ENCODE assay signal across 14 mouse cellular contexts in genomic region chr2:101665703-101666092, GRCm38 (mm10). TPM values are rescaled to one million over a fixed set of nuclear protein-coding genes. Genes with fewer than 3 reads are reported as not detected.
DNase-seq lines count a peak whose midpoint lies in the region; ATAC-seq lines count a peak whose summit lies in the region.
"Had no signal": no experiment of that assay in that cellular context is flagged by ENCODE, and none has a peak within 500 bp of the region (broad histone marks: within the 10 kb centered on the region; RNA-seq: fewer than 3 reads in every experiment).

No protein-coding gene starts in this region.

- peak; percentile 69; the same call in 1 of the 2 replicates for ATAC-seq in neural tube, embryonic 11.5 days (ENCODE audit: insufficient read depth, low FRiP score, low TSS enrichment)
- peak; percentile 24; the same call in 1 of the 2 replicates for ATAC-seq in hindbrain, embryonic 14.5 days (ENCODE audit: low FRiP score)
- ATAC-seq in midbrain, embryonic 13.5 days = peak; percentile 68; the same call in 1 of the 2 replicates

- 78% methylated on average over 3 of the region's 3 CpGs for WGBS in neural tube, embryonic 11.5 days
- 74% methylated on average over 3 of the region's 3 CpGs for WGBS in hindbrain, embryonic 14.5 days
- WGBS in midbrain, embryonic 13.5 days = 86% methylated on average over 3 of the region's 3 CpGs

- H3K9ac ChIP-seq in neural tube, embryonic 11.5 days (ENCODE audit: low read length) = no peak overlapping the region
- 0 out of 2 replicates have a peak overlapping the region, but pooled peaks have one; percentile 16 for H3K9ac ChIP-seq in hindbrain, embryonic 14.5 days
- H3K9ac ChIP-seq in midbrain, embryonic 13.5 days (replicated peaks) = no peak overlapping the region
- H3K9ac ChIP-seq: embryonic facial prominence, embryonic 13.5 days; heart, embryonic 15.5 days had no signal

- no peak overlapping the region for H3K27ac ChIP-seq in neural tube, embryonic 11.5 days (ENCODE audit: low read depth, low read length)
- H3K27ac ChIP-seq in hindbrain, embryonic 14.5 days = peak overlapping the region; percentile 36; the same call in 1 of the 2 replicates
- H3K27ac ChIP-seq in midbrain, embryonic 13.5 days = no peak overlapping the region
- H3K27ac ChIP-seq: embryonic facial prominence, embryonic 13.5 days; heart, embryonic 15.5 days had no signal

- no peaks in the 10 kb centered on the region for H3K27me3 ChIP-seq in neural tube, embryonic 11.5 days (ENCODE audit: control insufficient read depth, insufficient read depth, low read length)
- H3K27me3 ChIP-seq in hindbrain, embryonic 14.5 days (ENCODE audit: control insufficient read depth, insufficient read depth, low read length) = no peaks in the 10 kb centered on the region; the same call in 1 of the 2 replicates
- no peaks in the 10 kb centered on the region for H3K27me3 ChIP-seq in midbrain, embryonic 13.5 days
- H3K27me3 ChIP-seq: heart, embryonic 15.5 days had no signal

- no peaks in the 10 kb centered on the region for H3K36me3 ChIP-seq in neural tube, embryonic 11.5 days (ENCODE audit: control insufficient read depth, insufficient read depth, low read length)
- H3K36me3 ChIP-seq in hindbrain, embryonic 14.5 days (replicated peaks; ENCODE audit: control insufficient read depth, insufficient read depth) = no peaks in the 10 kb centered on the region
- no peaks in the 10 kb centered on the region for H3K36me3 ChIP-seq in midbrain, embryonic 13.5 days
- H3K36me3 ChIP-seq: embryonic facial prominence, embryonic 13.5 days; G1E; heart, embryonic 15.5 days had no signal

- H3K4me3 ChIP-seq in neural tube, embryonic 11.5 days (ENCODE audit: low read depth, low read length) = no peak overlapping the region
- no peak overlapping the region for H3K4me3 ChIP-seq in hindbrain, embryonic 14.5 days (replicated peaks; ENCODE audit: low read length)
- no peak overlapping the region for H3K4me3 ChIP-seq in midbrain, embryonic 13.5 days (replicated peaks)
- H3K4me3 ChIP-seq: embryonic facial prominence, embryonic 13.5 days; heart, embryonic 15.5 days; myocyte had no signal

- no peaks in the 10 kb centered on the region for H3K4me1 ChIP-seq in neural tube, embryonic 11.5 days (ENCODE audit: control insufficient read depth, insufficient read depth, low read length)
- no peaks in the 10 kb centered on the region for H3K4me1 ChIP-seq in hindbrain, embryonic 14.5 days (replicated peaks; ENCODE audit: control insufficient read depth, insufficient read depth, low read length)
- no peaks in the 10 kb centered on the region; the same call in 1 of the 2 replicates for H3K4me1 ChIP-seq in midbrain, embryonic 13.5 days (replicated peaks)
- H3K4me1 ChIP-seq: embryonic facial prominence, embryonic 13.5 days had no signal

- no peaks in the 10 kb centered on the region for H3K9me3 ChIP-seq in neural tube, embryonic 11.5 days (ENCODE audit: control insufficient read depth, low read length)
- H3K9me3 ChIP-seq in hindbrain, embryonic 14.5 days (ENCODE audit: control insufficient read depth, low read length) = no peaks in the 10 kb centered on the region
- no peaks in the 10 kb centered on the region for H3K9me3 ChIP-seq in midbrain, embryonic 13.5 days
- H3K9me3 ChIP-seq: embryonic facial prominence, embryonic 13.5 days; G1E; heart, embryonic 15.5 days had no signal

- DNase-seq in neural tube, embryonic 11.5 days (ENCODE audit: low spot score) = no peak
- DNase-seq in neural tube, embryonic 10.5 days (ENCODE audit: extremely low spot score, low spot score) = no peak
- DNase-seq in hindbrain, embryonic 14.5 days (ENCODE audit: low spot score) = no peak
- DNase-seq in yolk sac, embryonic 10.5 days (ENCODE audit: low spot score) = no peak
- DNase-seq in frontal cortex, postnatal 10 days (ENCODE audit: low spot score in 2 of 2) = no peak
- DNase-seq in spleen, adult 12 weeks (ENCODE audit: low spot score) = no peak

- no peak overlapping the region for H3K4me2 ChIP-seq in neural tube, embryonic 11.5 days (ENCODE audit: low read depth)
- H3K4me2 ChIP-seq in hindbrain, embryonic 14.5 days (replicated peaks) = no peak overlapping the region
- no peak overlapping the region for H3K4me2 ChIP-seq in midbrain, embryonic 13.5 days (replicated peaks)
- H3K4me2 ChIP-seq: embryonic facial prominence, embryonic 13.5 days; heart, embryonic 15.5 days had no signal

RNA-seq across cellular contexts. Expression of gene Traf6, which starts 12.5 kb away (rescaled TPM):
- polyA plus RNA-seq in neural tube, embryonic 11.5 days (2014; fragmentation: Nextera tagmentation; extraction: Ambion mirVana) = 19.2 and 22.0 TPM in 2 replicates
- polyA plus RNA-seq in hindbrain, embryonic 14.5 days (2014; fragmentation: Nextera tagmentation; extraction: Ambion mirVana) = 8.0 and 8.5 TPM in 2 replicates
- polyA plus RNA-seq in midbrain, embryonic 13.5 days (2015; fragmentation: Nextera tagmentation; extraction: Ambion mirVana) = 10.2 and 10.3 TPM in 2 replicates

RNA-seq across cellular contexts. Expression of gene B230118H07Rik, which starts 16.4 kb away (rescaled TPM):
- 61.8 and 65.5 TPM in 2 replicates for polyA plus RNA-seq in neural tube, embryonic 11.5 days (2014; fragmentation: Nextera tagmentation; extraction: Ambion mirVana)
- polyA plus RNA-seq in hindbrain, embryonic 14.5 days (2014; fragmentation: Nextera tagmentation; extraction: Ambion mirVana) = 48.3 and 61.1 TPM in 2 replicates
- 51.5 and 52.4 TPM in 2 replicates for polyA plus RNA-seq in midbrain, embryonic 13.5 days (2015; fragmentation: Nextera tagmentation; extraction: Ambion mirVana)

RNA-seq across cellular contexts. Expression of gene Rag1, which starts 16.4 kb away (rescaled TPM):
- 0.16 and 0.31 TPM in 2 replicates for polyA plus RNA-seq in neural tube, embryonic 11.5 days (2014; fragmentation: Nextera tagmentation; extraction: Ambion mirVana)
- polyA plus RNA-seq in hindbrain, embryonic 14.5 days (2014; fragmentation: Nextera tagmentation; extraction: Ambion mirVana) = 0.23 and 0.32 TPM in 2 replicates
- polyA plus RNA-seq in midbrain, embryonic 13.5 days (2015; fragmentation: Nextera tagmentation; extraction: Ambion mirVana) = 0.05 and 0.14 TPM in 2 replicates
- polyA plus RNA-seq: C2C12, myocyte had no signal

RNA-seq across cellular contexts. Expression of gene Rag2, which starts 41.2 kb away (rescaled TPM):
- 0.14 TPM in 1 of 2 replicates, not detected in the other for polyA plus RNA-seq in neural tube, embryonic 11.5 days (2014; fragmentation: Nextera tagmentation; extraction: Ambion mirVana)
- polyA plus RNA-seq in hindbrain, embryonic 14.5 days (2014; fragmentation: Nextera tagmentation; extraction: Ambion mirVana) = 0.07 and 0.16 TPM in 2 replicates
- polyA plus RNA-seq in midbrain, embryonic 13.5 days (2015; fragmentation: Nextera tagmentation; extraction: Ambion mirVana) = not detected in 2 replicates
- polyA plus RNA-seq: C2C12; embryonic facial prominence, embryonic 13.5 days; G1E; gonadal fat pad, adult 2 months; limb, embryonic 11.5 days; myocyte had no signal
